Mouse (Mus musculus): ENCODE measurements at regions not wholly inside any gene's neighbourhood (a gene's known extent, or its start where the extent isn't known, plus 50 kb on each side); places are given as distances from the start of the nearest gene placed in this dataset.

DNA sequence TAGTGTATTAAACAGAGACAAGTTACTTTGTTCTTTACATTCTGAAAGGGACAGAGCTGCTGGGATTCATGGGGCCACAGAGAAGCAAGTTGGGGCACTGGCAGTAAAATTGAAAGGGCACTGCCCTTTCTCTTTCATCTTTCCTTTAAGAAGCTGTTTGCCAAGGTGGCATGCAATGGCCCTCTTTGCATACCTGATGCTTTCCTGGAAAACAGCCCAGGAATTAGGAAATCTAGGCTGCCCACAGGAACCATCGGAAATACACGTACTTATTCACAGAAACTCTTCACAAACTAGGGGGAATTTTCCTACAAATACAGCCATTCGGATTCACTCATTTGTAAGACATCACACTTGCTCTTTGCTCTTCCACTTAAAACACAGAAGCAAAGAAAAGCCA lies 278.3 kb upstream of the Gm765 start:
- TF ChIP-seq CTCF (IDR thresholded peaks at IDR 0.05; ENCODE audit: low read depth) (no peak), EP300 (IDR thresholded peaks at IDR 0.05; ENCODE audit: low read depth) (no peak)

All from liver, postnatal 0 days (tissue).